Mouse (Mus musculus) mesoderm, embryonic 11.5 days (tissue): Measurements from ENCODE around the gene Frs2.

ENCODE experiments used
- DNase-seq: peaks from one replicate; pipeline ENCODE4 v3.0.0-alpha.2; 2012; ENCODE audit warnings: low read depth, low spot score

Gene Frs2

GRCm38 (mm10) chr10:117103854-117104598 lies 44.3 kb downstream of the Frs2 start:
- DNase-seq, result no peak

GRCm38 (mm10) chr10:117100175-117100574 lies 48.2 kb downstream of the Frs2 start:
- DNase-seq, result no peak

- DNase-seq, result no peak
Observed at GRCm38 (mm10) chr10:117097116-117097698, 51.1 kb downstream of the Frs2 start.

- no peak for DNase-seq
Observed at GRCm38 (mm10) chr10:117096096-117096495, 52.2 kb downstream of the Frs2 start.

- DNase-seq, result peak; percentile 82
Observed at GRCm38 (mm10) chr10:117094504-117095329, 53.6 kb downstream of the Frs2 start.

GRCm38 (mm10) chr10:117089628-117090027 lies 58.7 kb downstream of the Frs2 start:
- DNase-seq, result no peak

- no peak for DNase-seq
Observed at GRCm38 (mm10) chr10:117081914-117082359, 66.4 kb downstream of the Frs2 start.

- DNase-seq, result no peak
Observed at GRCm38 (mm10) chr10:117081326-117081725, 67.0 kb downstream of the Frs2 start.

- DNase-seq, result peak; percentile 30
Observed at GRCm38 (mm10) chr10:117078284-117078683, 70.0 kb downstream of the Frs2 start.

- no peak for DNase-seq
Observed at GRCm38 (mm10) chr10:117073176-117073575, 75.2 kb downstream of the Frs2 start.

- no peak for DNase-seq
Observed at GRCm38 (mm10) chr10:117072191-117072888, 76.0 kb downstream of the Frs2 start.

- no peak for DNase-seq
Observed at GRCm38 (mm10) chr10:117069109-117069508, 79.2 kb downstream of the Frs2 start.

GRCm38 (mm10) chr10:117064076-117064475 lies 84.3 kb downstream of the Frs2 start:
- no peak for DNase-seq

GRCm38 (mm10) chr10:117063254-117064021 lies 84.9 kb downstream of the Frs2 start, which contains the start of gene Cct2:
TSS of gene Cct2 (minus strand) at chr10:117063814.
- peak; percentile 99 for DNase-seq

GRCm38 (mm10) chr10:117062894-117063253 lies 85.5 kb downstream of the Frs2 start:
- no peak for DNase-seq

GRCm38 (mm10) chr10:117055668-117056067 lies 92.7 kb downstream of the Frs2 start:
- DNase-seq, result no peak

GRCm38 (mm10) chr10:117049961-117050597 lies 98.3 kb downstream of the Frs2 start:
- no peak for DNase-seq

- DNase-seq, result no peak
Observed at GRCm38 (mm10) chr10:117049253-117049652, 99.1 kb downstream of the Frs2 start.

- DNase-seq, result peak; percentile 39
Observed at GRCm38 (mm10) chr10:117045175-117046056, 102.9 kb downstream of the Frs2 start, which contains the start of gene Lrrc10. TSS of gene Lrrc10 (plus strand) at chr10:117045341.
